Mouse (Mus musculus): Measurements from ENCODE around the gene Ccdc152. TPM values are rescaled to one million over a fixed set of nuclear protein-coding genes. Genes with fewer than 3 reads are reported as not detected.
"Not testable (repeated sequence)": the region's sequence is repeated elsewhere in the genome, so short reads cannot be mapped to it uniquely, and the experiment has no call there.

The Ccdc152 gene
- polyA plus RNA-seq, 1 experiment from 2014 or later = 0.12 TPM

DNA sequence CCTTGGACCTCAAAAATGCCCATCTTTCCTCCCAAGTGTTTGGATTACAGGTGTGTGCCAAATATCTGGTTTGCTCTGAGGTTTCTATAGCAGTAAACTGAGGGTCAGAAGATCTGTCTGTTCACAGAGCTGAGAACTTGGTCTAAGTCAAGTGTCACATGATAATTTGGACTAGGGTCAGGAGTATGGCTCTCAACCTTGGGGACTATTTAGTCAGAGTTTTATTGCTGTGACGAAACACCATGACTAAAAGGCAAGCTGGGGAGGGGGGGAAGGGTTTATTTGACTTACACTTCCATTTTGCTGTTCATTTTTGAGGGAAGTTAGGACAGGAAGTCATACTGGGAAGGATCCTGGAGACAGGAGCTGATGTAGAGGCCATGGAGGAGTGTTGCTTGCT is 44.3 kb downstream of the Ccdc152 start:
- WGBS = 90% methylated on average over 1 of the region's 1 CpGs
- Histone ChIP-seq H3K4me3 (ENCODE audit: low read depth, low read length) (no peak overlapping the region), H3K9ac (ENCODE audit: low read length) (no peak overlapping the region), H3K4me1 (ENCODE audit: control insufficient read depth, insufficient read depth, low read length) (no peaks in the 10 kb centered on the region), H3K4me2 (ENCODE audit: low read depth, severe bottlenecking) (no peak overlapping the region), H3K36me3 (ENCODE audit: control insufficient read depth, insufficient read depth, low read length) (no peaks in the 10 kb centered on the region), H3K27ac (replicated peaks; ENCODE audit: low read depth, low read length) (no peak overlapping the region), H3K27me3 (ENCODE audit: control insufficient read depth, insufficient read depth, low read length) (no peaks in the 10 kb centered on the region), H3K9me3 (ENCODE audit: control insufficient read depth, low read length) (no peaks in the 10 kb centered on the region)
- ATAC-seq (ENCODE audit: insufficient number of reproducible peaks, low FRiP score, low TSS enrichment, low read depth) (no peak), DNase-seq (ENCODE audit: low spot score) (no peak)

DNA sequence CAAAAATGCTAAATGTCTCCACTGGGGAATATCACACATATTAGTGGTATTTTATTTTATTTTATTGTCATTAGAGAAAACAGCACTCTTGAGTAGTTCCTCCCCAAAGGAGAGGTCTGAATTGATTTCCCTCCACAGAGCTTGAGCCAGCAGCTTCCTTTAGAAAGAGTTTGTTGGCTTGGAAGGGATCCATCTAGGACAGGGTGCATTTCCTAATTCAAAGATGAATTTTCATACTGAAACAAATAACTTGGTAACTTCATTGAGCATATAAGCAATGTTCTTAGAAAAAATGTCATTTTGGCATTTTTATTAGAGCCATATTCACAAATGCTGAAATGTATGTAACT is 51.6 kb downstream of the Ccdc152 start:
- H3K27ac ChIP-seq (replicated peaks; ENCODE audit: low read depth, low read length) = no peak overlapping the region

DNA sequence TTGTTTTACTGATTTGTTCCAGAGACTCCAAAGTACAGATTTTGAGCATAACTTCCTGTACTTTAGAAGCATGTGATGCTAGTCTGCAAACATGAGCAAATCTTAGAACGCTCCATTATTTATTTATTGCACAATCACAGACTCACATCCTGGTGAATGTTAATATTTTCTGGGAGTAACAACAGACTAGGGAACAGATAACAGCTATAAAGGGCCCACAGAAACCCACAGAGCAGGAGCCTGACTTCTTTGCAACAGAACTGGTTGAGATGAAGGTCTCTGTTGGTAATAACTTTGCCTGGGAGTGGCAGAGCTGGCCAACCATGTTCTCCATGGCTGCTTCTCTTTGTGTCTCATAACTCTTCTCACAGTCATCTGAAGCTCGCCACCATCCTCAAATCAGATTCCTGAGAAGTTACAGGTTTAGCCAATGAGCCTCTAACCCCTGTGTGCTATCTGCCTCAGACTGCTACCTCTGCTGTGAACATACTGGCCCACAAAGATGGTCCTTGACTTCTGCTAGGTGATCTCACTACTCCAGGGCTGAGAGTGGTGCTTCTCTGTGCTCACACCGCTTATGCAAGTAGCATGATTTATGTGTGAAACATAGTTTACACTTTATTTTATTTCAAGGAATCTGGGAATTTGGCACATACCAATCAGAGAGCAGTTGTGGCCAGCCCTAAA is 52.2 kb downstream of the Ccdc152 start:
- Histone ChIP-seq H3K27ac (replicated peaks; ENCODE audit: low read depth, low read length) (no peak overlapping the region), H3K4me3 (ENCODE audit: low read depth, low read length) (no peak overlapping the region), H3K27me3 (ENCODE audit: control insufficient read depth, insufficient read depth, low read length) (no peaks in the 10 kb centered on the region), H3K4me1 (ENCODE audit: control insufficient read depth, insufficient read depth, low read length) (no peaks in the 10 kb centered on the region), H3K4me2 (ENCODE audit: low read depth, severe bottlenecking) (no peak overlapping the region), H3K9me3 (ENCODE audit: control insufficient read depth, low read length) (no peaks in the 10 kb centered on the region), H3K36me3 (ENCODE audit: control insufficient read depth, insufficient read depth, low read length) (no peaks in the 10 kb centered on the region), H3K9ac (ENCODE audit: low read length) (no peak overlapping the region)
- no peak for ATAC-seq (ENCODE audit: insufficient number of reproducible peaks, low FRiP score, low TSS enrichment, low read depth)
- DNase-seq (ENCODE audit: low spot score) = no peak
- 82% methylated on average over 3 of the region's 3 CpGs for WGBS

More for the DNA sequence above, 51.6 kb downstream of the Ccdc152 start:
- DNase-seq (ENCODE audit: low spot score) (no peak), ATAC-seq (ENCODE audit: insufficient number of reproducible peaks, low FRiP score, low TSS enrichment, low read depth) (no peak)
- Histone ChIP-seq H3K27me3 (ENCODE audit: control insufficient read depth, insufficient read depth, low read length) (no peaks in the 10 kb centered on the region), H3K9ac (ENCODE audit: low read length) (no peak overlapping the region), H3K36me3 (ENCODE audit: control insufficient read depth, insufficient read depth, low read length) (no peaks in the 10 kb centered on the region), H3K4me3 (ENCODE audit: low read depth, low read length) (no peak overlapping the region), H3K4me2 (ENCODE audit: low read depth, severe bottlenecking) (no peak overlapping the region), H3K4me1 (ENCODE audit: control insufficient read depth, insufficient read depth, low read length) (no peaks in the 10 kb centered on the region), H3K9me3 (ENCODE audit: control insufficient read depth, low read length) (no peaks in the 10 kb centered on the region)

DNA sequence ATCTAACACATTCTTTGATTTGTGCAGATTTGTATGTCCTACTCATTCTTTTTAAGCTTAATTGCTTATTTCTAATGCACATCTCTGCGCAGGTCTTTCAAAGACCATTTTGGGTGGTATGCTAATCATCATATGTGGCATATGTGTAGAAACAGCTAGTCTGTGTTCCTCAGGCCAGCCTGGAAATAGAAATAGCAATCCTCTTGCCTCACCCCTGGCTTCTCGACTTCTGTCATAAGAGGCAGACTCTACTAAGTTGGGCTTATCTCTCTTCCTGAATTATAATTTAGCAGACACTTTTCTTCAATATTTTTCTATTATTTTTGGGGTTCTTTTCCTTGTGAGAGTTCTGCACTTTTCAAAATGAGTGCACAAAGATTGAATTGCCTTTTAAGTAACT is 52.7 kb downstream of the Ccdc152 start:
- no peak overlapping the region for H3K27ac ChIP-seq (replicated peaks; ENCODE audit: low read depth, low read length)
- no peak overlapping the region for H3K9ac ChIP-seq (ENCODE audit: low read length)
- no peak for DNase-seq (ENCODE audit: low spot score)
- H3K4me3 ChIP-seq (ENCODE audit: low read depth, low read length) = no peak overlapping the region
- H3K4me1 ChIP-seq (ENCODE audit: control insufficient read depth, insufficient read depth, low read length) = no peaks in the 10 kb centered on the region
- H3K4me2 ChIP-seq (ENCODE audit: low read depth, severe bottlenecking) = no peak overlapping the region
- ATAC-seq (ENCODE audit: insufficient number of reproducible peaks, low FRiP score, low TSS enrichment, low read depth) = no peak
- 92% methylated on average over 2 of the region's 2 CpGs for WGBS
- H3K27me3 ChIP-seq (ENCODE audit: control insufficient read depth, insufficient read depth, low read length) = no peaks in the 10 kb centered on the region
- no peaks in the 10 kb centered on the region for H3K36me3 ChIP-seq (ENCODE audit: control insufficient read depth, insufficient read depth, low read length)
- no peaks in the 10 kb centered on the region for H3K9me3 ChIP-seq (ENCODE audit: control insufficient read depth, low read length)

DNA sequence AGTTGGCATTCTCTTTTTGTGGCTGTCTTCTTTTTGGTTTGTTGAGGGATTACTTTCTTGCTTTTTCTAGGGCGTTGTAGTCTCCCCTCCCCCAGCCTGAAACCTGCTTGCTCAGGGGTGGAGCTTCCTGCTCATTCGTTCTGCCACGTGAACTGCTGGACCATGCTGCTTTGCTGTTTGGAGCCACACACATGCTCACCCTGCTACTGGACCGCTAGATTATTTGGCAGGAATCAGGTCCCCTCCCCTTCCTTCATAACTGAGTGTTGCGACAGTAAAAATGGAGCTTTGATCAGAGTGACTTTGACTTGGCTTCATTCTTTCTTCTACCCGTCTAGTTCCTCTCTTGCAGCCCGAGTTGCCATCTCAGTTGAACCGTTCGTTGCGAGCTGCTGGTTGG is 58.3 kb downstream of the Ccdc152 start:
- not testable (repeated sequence) for H3K9me3 ChIP-seq (ENCODE audit: control insufficient read depth, low read length); DNase-seq (ENCODE audit: low spot score); H3K9ac ChIP-seq (ENCODE audit: low read length); ATAC-seq (ENCODE audit: insufficient number of reproducible peaks, low FRiP score, low TSS enrichment, low read depth); H3K27me3 ChIP-seq (ENCODE audit: control insufficient read depth, insufficient read depth, low read length); H3K27ac ChIP-seq (replicated peaks; ENCODE audit: low read depth, low read length); H3K4me1 ChIP-seq (ENCODE audit: control insufficient read depth, insufficient read depth, low read length); H3K4me2 ChIP-seq (ENCODE audit: low read depth, severe bottlenecking); H3K36me3 ChIP-seq (ENCODE audit: control insufficient read depth, insufficient read depth, low read length); H3K4me3 ChIP-seq (ENCODE audit: low read depth, low read length)
- 88% methylated on average over 10 of the region's 10 CpGs for WGBS

DNA sequence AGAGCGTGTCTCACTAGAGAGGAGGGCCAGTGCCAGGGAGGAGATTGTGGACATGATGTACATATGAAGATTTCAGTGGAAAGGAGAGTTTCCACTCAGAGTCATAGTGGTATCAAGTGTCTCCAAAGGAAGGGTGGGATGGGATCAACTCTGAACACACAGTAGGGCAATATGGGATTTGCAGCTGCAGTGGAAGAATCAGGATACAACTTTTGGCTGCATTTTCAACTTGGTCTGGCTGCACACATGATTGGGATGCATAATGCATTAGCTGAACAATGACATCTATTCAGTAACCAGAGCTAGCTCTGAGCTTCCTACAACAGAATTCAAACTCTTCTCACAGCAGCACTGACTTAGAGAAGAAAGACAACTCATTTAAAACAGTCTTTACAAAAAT is 65.4 kb downstream of the Ccdc152 start:
- H3K27ac ChIP-seq (replicated peaks; ENCODE audit: low read depth, low read length) = no peak overlapping the region
- H3K4me1 ChIP-seq (ENCODE audit: control insufficient read depth, insufficient read depth, low read length) = no peaks in the 10 kb centered on the region
- no peaks in the 10 kb centered on the region for H3K36me3 ChIP-seq (ENCODE audit: control insufficient read depth, insufficient read depth, low read length)
- no peak for ATAC-seq (ENCODE audit: insufficient number of reproducible peaks, low FRiP score, low TSS enrichment, low read depth)
- 89% methylated on average over 1 of the region's 1 CpGs for WGBS
- H3K9ac ChIP-seq (ENCODE audit: low read length) = no peak overlapping the region
- H3K9me3 ChIP-seq (ENCODE audit: control insufficient read depth, low read length) = no peaks in the 10 kb centered on the region
- no peak overlapping the region for H3K4me2 ChIP-seq (ENCODE audit: low read depth, severe bottlenecking)
- no peak for DNase-seq (ENCODE audit: low spot score)
- no peak overlapping the region for H3K4me3 ChIP-seq (ENCODE audit: low read depth, low read length)
- no peaks in the 10 kb centered on the region for H3K27me3 ChIP-seq (ENCODE audit: control insufficient read depth, insufficient read depth, low read length)

DNA sequence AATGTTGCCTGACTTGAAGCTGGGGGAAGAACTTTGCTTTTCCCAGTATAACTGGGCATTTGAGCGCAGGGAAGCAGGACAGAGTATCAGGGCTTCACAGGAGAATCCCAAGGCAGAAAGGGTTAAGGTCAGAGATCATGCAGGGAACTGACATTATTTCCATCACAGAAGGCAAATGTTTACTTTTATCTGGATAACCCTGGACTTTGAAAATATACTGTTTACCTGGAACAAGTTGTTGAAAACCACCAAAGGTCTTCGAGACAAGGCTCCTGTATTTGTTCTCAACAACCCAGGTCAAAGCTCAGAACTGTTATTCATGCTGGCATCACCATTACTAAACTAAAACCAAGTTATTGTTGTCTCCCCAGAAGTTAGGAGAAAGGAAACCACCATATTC is 67.0 kb downstream of the Ccdc152 start:
- WGBS = 95% methylated on average over 2 of the region's 2 CpGs
- Histone ChIP-seq H3K9ac (ENCODE audit: low read length) (no peak overlapping the region), H3K4me1 (ENCODE audit: control insufficient read depth, insufficient read depth, low read length) (no peaks in the 10 kb centered on the region), H3K4me2 (ENCODE audit: low read depth, severe bottlenecking) (no peak overlapping the region), H3K4me3 (ENCODE audit: low read depth, low read length) (no peak overlapping the region), H3K27me3 (ENCODE audit: control insufficient read depth, insufficient read depth, low read length) (no peaks in the 10 kb centered on the region), H3K27ac (replicated peaks; ENCODE audit: low read depth, low read length) (no peak overlapping the region), H3K36me3 (ENCODE audit: control insufficient read depth, insufficient read depth, low read length) (no peaks in the 10 kb centered on the region), H3K9me3 (ENCODE audit: control insufficient read depth, low read length) (no peaks in the 10 kb centered on the region)
- no peak for DNase-seq (ENCODE audit: low spot score)
- ATAC-seq (ENCODE audit: insufficient number of reproducible peaks, low FRiP score, low TSS enrichment, low read depth) = no peak

DNA sequence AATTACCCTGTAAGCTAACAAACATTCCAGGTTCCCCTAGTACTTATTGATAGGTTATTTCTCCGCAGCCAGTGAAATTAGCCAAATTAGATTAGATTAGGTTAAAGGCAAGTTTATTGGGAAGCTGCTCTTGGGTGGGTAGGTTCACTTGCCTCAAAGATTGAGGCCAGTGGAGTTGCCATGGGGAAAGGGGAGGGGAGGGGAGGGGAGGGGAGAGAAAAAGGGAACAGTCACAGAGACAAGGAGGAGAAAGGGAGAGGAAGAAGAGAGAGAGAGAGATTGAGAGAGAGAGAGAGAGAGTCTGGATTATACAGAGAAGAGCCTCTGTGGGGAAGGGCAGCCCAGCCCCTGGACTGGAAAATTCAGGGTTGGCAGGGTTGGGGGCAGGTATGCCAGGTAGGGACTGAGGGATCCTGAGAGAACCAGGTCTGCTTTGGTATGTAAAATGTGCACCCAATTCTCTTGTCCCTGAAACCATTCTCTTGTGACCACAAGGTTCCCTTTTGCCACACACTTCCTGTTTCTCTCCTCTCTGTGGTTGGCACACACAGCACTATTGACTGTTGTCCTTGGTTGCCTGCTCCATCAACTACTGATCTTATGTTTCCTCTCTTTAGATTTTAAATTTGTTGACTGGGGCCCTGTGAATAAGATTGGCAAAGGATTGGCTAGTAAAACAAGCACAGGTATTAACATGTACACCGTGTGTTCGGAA is 69.3 kb downstream of the Ccdc152 start:
- H3K9me3 ChIP-seq (ENCODE audit: control insufficient read depth, low read length) = no peaks in the 10 kb centered on the region
- H3K9ac ChIP-seq (ENCODE audit: low read length) = no peak overlapping the region
- no peaks in the 10 kb centered on the region for H3K4me1 ChIP-seq (ENCODE audit: control insufficient read depth, insufficient read depth, low read length)
- H3K27ac ChIP-seq (replicated peaks; ENCODE audit: low read depth, low read length) = no peak overlapping the region
- DNase-seq (ENCODE audit: low spot score) (no peak), ATAC-seq (ENCODE audit: insufficient number of reproducible peaks, low FRiP score, low TSS enrichment, low read depth) (no peak)
- no peak overlapping the region for H3K4me2 ChIP-seq (ENCODE audit: low read depth, severe bottlenecking)
- H3K4me3 ChIP-seq (ENCODE audit: low read depth, low read length) = no peak overlapping the region
- 77% methylated on average over 3 of the region's 3 CpGs for WGBS
- H3K36me3 ChIP-seq (ENCODE audit: control insufficient read depth, insufficient read depth, low read length) = no peaks in the 10 kb centered on the region
- H3K27me3 ChIP-seq (ENCODE audit: control insufficient read depth, insufficient read depth, low read length) = no peaks in the 10 kb centered on the region
